Mouse (Mus musculus) cortical plate, adult 2 months (tissue): ENCODE measurements around the gene Slc35g2. TPM values are rescaled to one million over a fixed set of nuclear protein-coding genes. Genes with fewer than 3 reads are reported as not detected.

ENCODE experiments used
- H3K27ac ChIP-seq: fragments of 200-500 bp; 2 replicates; pipeline ENCODE4 v1.5.1; 2012; ENCODE audit warnings: low read length, control low read depth, inconsistent platforms; ENCODE audit not compliant: insufficient read depth
- H3K4me1 ChIP-seq: fragments of 200-500 bp; 2 replicates; pipeline ENCODE4 v1.6.1; 2011; ENCODE audit warnings: low read length; ENCODE audit not compliant: control insufficient read depth, insufficient read depth
- H3K4me3 ChIP-seq: fragments of 200-500 bp; 2 replicates; pipeline ENCODE4 v1.5.1; 2011; ENCODE audit warnings: mild to moderate bottlenecking, low read length, control low read depth; ENCODE audit not compliant: insufficient read depth
- CTCF ChIP-seq: fragments of 200-500 bp; IDR thresholded peaks from 2 replicates; pipeline ENCODE4 v1.5.1; 2011; ENCODE audit warnings: mild to moderate bottlenecking, control low read depth, low read length; ENCODE audit not compliant: insufficient read depth; ENCODE audit errors: extremely low read depth
- POLR2A ChIP-seq: fragments of 200-500 bp; IDR thresholded peaks from 2 replicates; pipeline ENCODE4 v1.6.1; 2011; ENCODE audit warnings: mild to moderate bottlenecking, low read length, control low read depth; ENCODE audit not compliant: insufficient read depth; ENCODE audit errors: extremely low read depth
- polyA plus RNA-seq: library from polyadenylated mRNA; depleted of rRNA; stranded (reverse); fragments of >200 nt; gene quantifications from 2 replicates; pipeline ENCODE4 v1.2.3, GENCODE M21; 2012

The Slc35g2 gene
- polyA plus RNA-seq, 1 experiment: 18.0 TPM

GRCm38 (mm10) chr9:100544948-100545714, 25.8 kb downstream of the Slc35g2 start:
- peak overlapping the region; percentile 76 for H3K4me3 ChIP-seq
- peak overlapping the region; percentile 88 for H3K27ac ChIP-seq
- TF ChIP-seq CTCF (no peak), POLR2A (no peak)
- no peaks in the 10 kb centered on the region; the same call in 1 of the 2 replicates for H3K4me1 ChIP-seq

- H3K27ac ChIP-seq: no peak overlapping the region
- TF ChIP-seq POLR2A (no peak), CTCF (no peak)
- no peak overlapping the region for H3K4me3 ChIP-seq
- peaks cover 4% of the 10 kb centered on the region; the same call in 1 of the 2 replicates for H3K4me1 ChIP-seq
Measured at GRCm38 (mm10) chr9:100535618-100536262, 35.1 kb downstream of the Slc35g2 start.

- TF ChIP-seq POLR2A: no peak
- no peak for TF ChIP-seq CTCF
- Histone ChIP-seq H3K4me1 (peaks cover 4% of the 10 kb centered on the region; the same call in 1 of the 2 replicates), H3K4me3 (no peak overlapping the region), H3K27ac (no peak overlapping the region)
Measured at GRCm38 (mm10) chr9:100534686-100535085, 36.2 kb downstream of the Slc35g2 start.

GRCm38 (mm10) chr9:100532847-100533505, 37.9 kb downstream of the Slc35g2 start:
- H3K27ac ChIP-seq: no peak overlapping the region
- no peak overlapping the region for H3K4me3 ChIP-seq
- no peak for TF ChIP-seq POLR2A
- no peak for TF ChIP-seq CTCF
- peaks cover 4% of the 10 kb centered on the region; the same call in 1 of the 2 replicates for H3K4me1 ChIP-seq

GRCm38 (mm10) chr9:100531296-100531695, 39.6 kb downstream of the Slc35g2 start:
- H3K4me3 ChIP-seq: no peak overlapping the region
- no peak overlapping the region for H3K27ac ChIP-seq
- H3K4me1 ChIP-seq: peaks cover 4% of the 10 kb centered on the region; the same call in 1 of the 2 replicates
- TF ChIP-seq CTCF: no peak
- no peak for TF ChIP-seq POLR2A

GRCm38 (mm10) chr9:100525225-100525624, 45.7 kb downstream of the Slc35g2 start:
- H3K27ac ChIP-seq: no peak overlapping the region
- no peaks in the 10 kb centered on the region for H3K4me1 ChIP-seq
- no peak overlapping the region for H3K4me3 ChIP-seq
- no peak for TF ChIP-seq CTCF
- TF ChIP-seq POLR2A: no peak

- H3K4me1 ChIP-seq: no peaks in the 10 kb centered on the region
- no peak for TF ChIP-seq POLR2A
- TF ChIP-seq CTCF: no peak
- no peak overlapping the region for H3K4me3 ChIP-seq
- H3K27ac ChIP-seq: no peak overlapping the region
Measured at GRCm38 (mm10) chr9:100522029-100522428, 48.9 kb downstream of the Slc35g2 start.

GRCm38 (mm10) chr9:100520586-100520985, 50.3 kb downstream of the Slc35g2 start:
- Histone ChIP-seq H3K4me1 (no peaks in the 10 kb centered on the region), H3K27ac (no peak overlapping the region), H3K4me3 (no peak overlapping the region)
- TF ChIP-seq CTCF (peak; percentile 67), POLR2A (no peak)

GRCm38 (mm10) chr9:100520012-100520411, 50.9 kb downstream of the Slc35g2 start:
- TF ChIP-seq CTCF (0 out of 2 replicates have a peak, but pooled peaks have one; percentile 10), POLR2A (no peak)
- H3K4me1 ChIP-seq: no peaks in the 10 kb centered on the region
- H3K4me3 ChIP-seq: no peak overlapping the region
- no peak overlapping the region for H3K27ac ChIP-seq
